Mouse (Mus musculus) G1E (cell line): ENCODE results near the gene Alox12b.

ENCODE experiments used
- CTCF ChIP-seq: IDR thresholded peaks from 2 replicates; pipeline ENCODE4 v1.5.1; 2012; ENCODE audit warnings: low read depth, low read length, inconsistent platforms, mixed read lengths
- GATA1 ChIP-seq: IDR thresholded peaks from 2 replicates; pipeline ENCODE4 v1.6.1; 2012; ENCODE audit warnings: borderline replicate concordance, low read length, inconsistent platforms, mixed read lengths
- GATA2 ChIP-seq: IDR thresholded peaks from 2 replicates; pipeline ENCODE4 v1.6.1; 2012; ENCODE audit warnings: low read depth, low read length, inconsistent platforms, borderline replicate concordance
- POLR2AphosphoS5 ChIP-seq: IDR thresholded peaks from 2 replicates; pipeline ENCODE4 v1.6.1; 2012; ENCODE audit warnings: low read depth, low read length, inconsistent platforms; ENCODE audit not compliant: insufficient replicate concordance
- TAL1 ChIP-seq: conservative IDR thresholded peaks from 2 replicates; pipeline ENCODE4 v1.6.1; 2012; ENCODE audit warnings: low read depth, low read length, inconsistent platforms, mixed read lengths

- TF ChIP-seq TAL1 (no peak), CTCF (no peak), POLR2AphosphoS5 (no peak), GATA1 (no peak), GATA2 (no peak)
Measured at GRCm38 (mm10) chr11:69116843-69117242, 39.9 kb upstream of the Alox12b start.
